Mouse (Mus musculus) gastrocnemius, postnatal 14 days (tissue): ENCODE results near the gene Gm15217. TPM values are rescaled to one million over a fixed set of nuclear protein-coding genes. Genes with fewer than 3 reads are reported as not detected.

ENCODE experiments used
- DNase-seq: peaks from one replicate; pipeline ENCODE4 v3.0.0; 2021; ENCODE audit warnings: mixed read lengths
- intact Hi-C: fragments of 180-260 bp; cut with DNase I; formaldehyde crosslinking; loops from one replicate; pipeline ENCODE4 v1.15.1; 2025; ENCODE audit warnings: low total_unique reads
- total RNA-seq, 2 experiments: library from RNA; stranded (reverse); gene quantifications; 2 replicates each; pipeline ENCODE4 v1.2.3; 2021

Gene Gm15217
- total RNA-seq, 2 experiments from 2014 or later = not detected

- DNase-seq = no peak
- intact Hi-C loops = loop anchor here (10.0 kb wide), 2 partner anchors 335 to 405 kb away; no protein-coding TSS in a partner anchor
These were observed 10.4 kb downstream of the Gm15217 start for GRCm38 (mm10) chr14:46389438-46390248.

DNA sequence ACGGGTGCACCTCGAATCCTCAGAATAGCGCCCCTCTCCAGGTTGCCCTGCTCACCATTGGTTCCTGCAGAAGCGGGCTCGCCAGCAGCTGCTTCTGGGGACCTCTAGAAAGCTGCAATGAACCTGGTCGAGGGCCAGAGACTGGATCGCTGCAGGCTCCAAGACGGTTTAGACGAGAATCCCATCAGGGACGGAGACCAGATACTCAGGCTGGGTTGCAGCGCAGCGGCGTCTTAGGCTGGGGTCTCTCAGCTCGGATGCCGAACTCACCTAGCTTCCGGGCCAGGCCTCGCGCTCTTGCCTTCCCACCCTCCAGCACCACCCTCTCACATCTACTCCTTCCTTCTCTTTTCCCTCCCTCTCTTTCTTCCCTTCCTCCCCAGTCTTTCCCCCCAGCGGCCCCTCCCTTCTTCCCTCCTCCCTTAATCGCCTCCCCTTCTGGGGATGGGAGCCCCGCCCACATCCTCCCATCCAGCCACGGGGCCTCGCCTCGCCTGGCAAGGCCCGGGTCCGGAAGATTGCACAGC, 11.1 kb downstream of the Gm15217 start, which contains the start of gene Bmp4:
Gene Bmp4 (minus strand): TSS at position 421 of the 527 bp plus-strand sequence.
- peak; percentile 74 for DNase-seq
- intact Hi-C loops = no loop called here

DNA sequence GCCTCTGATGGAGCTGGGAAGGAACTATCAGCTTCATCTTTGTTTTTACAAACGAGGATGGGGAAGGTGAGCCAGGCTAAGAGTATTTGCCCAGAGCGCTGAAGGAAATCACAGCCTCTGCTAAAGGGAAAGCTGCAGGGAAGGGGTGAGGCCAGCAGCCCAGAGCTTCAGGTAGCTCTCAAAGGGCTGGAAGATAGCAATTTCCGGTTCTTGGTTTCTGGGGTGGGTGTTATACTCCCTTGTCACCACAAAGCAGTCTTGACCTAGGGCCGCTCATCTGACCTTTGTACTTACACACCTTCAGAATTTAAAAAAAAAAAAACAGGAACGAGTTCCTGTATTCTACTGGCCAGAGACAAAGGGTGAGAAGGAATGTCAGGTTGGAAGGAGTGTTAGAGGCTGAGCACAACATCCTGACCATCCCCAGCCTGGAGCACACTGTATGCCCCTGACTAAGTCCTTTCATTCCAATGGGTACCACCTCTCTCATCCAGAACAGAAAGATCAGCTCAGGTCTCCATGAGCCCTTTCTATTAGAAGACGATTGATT, 12.5 kb downstream of the Gm15217 start:
- DNase-seq = no peak
- intact Hi-C loops = no loop called here

- no peak for DNase-seq
- intact Hi-C loops = no loop called here
These were observed 19.0 kb downstream of the Gm15217 start for GRCm38 (mm10) chr14:46398091-46398695.

DNA sequence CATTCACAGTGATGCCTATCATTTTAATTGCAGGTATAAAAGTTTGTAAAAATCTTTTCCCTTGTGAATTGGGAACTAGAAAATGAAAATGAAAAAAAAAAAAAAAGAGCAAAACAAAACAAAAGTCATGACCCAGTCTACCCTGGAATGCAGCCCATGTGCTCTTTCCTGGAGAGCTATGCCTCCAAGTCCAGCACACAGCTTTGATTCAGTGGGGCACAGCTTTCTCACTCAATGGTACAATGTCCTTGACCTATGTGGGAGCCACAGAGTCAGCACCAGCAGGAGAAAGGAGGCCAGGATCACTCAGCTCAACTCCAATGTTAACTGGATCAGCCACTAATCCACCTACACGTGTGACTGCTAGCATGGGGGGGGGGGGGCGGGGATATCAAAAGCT, 20.7 kb downstream of the Gm15217 start:
- no peak for DNase-seq
- intact Hi-C loops = no loop called here

GRCm38 (mm10) chr14:46408319-46408718, 29.1 kb downstream of the Gm15217 start:
- intact Hi-C loops = no loop called here
- no peak for DNase-seq

DNA sequence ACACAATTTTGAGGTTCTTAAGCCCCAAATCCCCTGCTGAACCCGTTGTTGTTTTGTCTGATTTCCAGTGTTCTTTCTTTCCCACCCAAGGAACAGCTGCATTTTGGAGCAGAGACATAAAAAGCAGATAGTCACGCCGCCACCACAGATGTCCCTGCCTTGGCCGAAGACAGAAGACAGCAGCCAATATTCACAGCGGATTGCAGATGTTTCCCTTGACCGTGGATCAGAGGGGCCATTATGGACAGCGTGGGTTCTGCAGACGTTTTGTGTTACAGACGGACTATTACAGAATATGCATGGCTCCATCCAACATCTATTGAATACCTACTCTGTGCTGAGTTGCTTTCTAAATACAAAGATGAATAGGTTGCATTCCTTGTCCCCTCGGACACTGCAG, 29.8 kb downstream of the Gm15217 start:
- intact Hi-C loops = no loop called here
- DNase-seq = peak; percentile 37

DNA sequence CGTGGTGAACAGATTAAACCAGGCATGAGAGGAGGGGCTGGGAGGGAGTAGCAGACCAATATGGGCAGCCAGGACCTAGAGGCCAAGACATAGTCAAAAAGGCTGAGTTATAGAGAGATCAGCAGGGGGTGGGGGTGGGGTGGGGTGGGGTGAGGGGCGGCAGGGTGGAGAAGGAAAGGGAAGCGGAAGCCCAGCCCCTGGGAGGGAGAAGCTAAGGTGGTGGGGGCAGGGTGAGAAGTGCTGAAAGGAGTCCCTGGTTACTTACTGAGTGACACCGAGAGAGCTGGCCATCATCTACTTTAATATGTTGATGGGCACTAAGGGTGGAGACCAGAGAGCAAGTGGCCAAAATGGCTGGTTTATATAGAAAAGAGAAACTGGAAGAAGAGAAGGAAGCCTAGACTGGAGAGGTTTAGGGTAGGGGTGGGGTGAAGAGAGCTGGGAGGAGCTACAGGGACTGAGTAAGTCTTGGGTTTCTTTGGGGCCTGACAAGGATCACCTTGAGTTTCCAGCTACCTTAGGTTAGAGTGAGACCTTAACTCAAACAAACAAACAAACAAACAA, 31.4 kb downstream of the Gm15217 start:
- intact Hi-C loops = no loop called here
- DNase-seq = no peak

DNA sequence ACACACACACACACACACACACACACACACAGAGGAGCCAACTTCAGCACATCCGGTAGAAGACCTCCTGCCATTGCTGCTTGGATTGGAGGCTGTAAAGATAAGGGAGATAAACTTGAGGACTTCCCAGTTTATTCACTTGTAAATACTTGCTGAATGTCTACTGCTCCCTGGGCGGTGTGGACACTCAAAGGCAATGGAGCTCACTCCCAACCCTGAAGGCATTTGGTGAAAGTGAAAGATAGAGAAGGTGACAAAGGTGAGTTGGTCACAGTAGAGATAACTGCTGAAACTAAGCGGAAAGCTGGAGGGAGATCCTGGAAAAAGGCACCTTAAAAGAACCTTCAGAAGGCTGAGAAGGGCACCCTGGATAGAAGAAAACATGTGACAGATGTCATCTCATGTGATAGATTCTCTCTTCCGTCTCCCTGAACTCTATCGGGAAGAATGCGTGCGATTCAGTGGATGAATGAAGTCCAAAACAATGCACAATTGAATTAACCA, 33.3 kb downstream of the Gm15217 start:
- intact Hi-C loops = no loop called here
- DNase-seq = no peak

DNA sequence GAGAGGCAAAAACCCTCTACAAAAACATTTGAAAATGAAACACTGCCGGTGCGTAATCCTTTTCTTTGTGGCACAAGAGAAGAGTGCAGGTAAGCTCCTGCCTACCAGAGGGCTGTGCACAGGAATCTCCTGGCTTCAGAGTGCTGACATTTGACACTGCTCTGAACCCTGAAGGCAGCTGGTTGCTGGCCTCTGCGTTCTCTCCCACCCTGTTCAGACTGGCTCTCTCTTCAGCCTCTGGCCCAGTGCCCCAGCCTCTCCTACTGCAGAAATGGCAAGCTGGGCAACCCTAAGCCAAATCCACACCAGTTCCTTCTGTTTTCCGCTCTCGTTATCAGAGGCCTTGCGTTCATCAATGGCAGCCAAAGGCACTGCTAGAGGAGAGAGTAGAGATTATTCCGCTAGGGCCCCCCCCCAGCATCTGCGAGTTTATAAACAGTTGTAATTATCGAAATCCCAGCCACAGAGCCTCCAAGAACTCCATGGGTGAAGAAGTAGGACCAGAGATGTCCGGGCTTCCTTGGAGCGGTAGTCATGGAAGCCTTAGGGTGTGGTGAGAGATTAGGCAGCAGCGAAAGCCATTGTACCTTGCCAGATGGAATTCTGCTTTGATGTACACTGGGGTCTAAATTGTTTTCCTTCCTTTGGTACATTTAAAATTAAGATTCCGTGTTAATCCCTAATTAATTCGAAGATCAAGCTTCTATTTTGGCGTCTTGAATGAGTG, 39.3 kb downstream of the Gm15217 start:
- peak; percentile 39 for DNase-seq

DNA sequence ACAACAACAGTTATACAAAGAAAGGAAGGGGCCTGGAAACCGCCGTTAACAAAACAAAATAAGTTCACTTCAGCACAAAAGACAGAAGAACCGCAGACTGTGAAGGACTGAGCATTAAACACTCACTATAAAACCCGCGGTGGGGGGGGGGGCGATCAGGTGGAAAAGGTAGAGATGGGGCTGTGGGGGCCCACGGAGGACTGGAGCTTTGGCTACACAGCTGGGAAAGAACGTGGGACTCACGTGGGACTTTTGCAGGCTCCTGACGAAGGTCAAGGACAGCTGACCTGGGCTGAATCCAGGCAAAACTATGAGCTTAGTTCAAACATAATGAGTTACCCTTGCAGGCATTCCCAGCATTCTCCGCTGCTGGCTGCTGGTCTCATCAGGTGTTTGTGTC, 40.1 kb downstream of the Gm15217 start:
- intact Hi-C loops = no loop called here
- DNase-seq = no peak

More for the DNA sequence above, 39.3 kb downstream of the Gm15217 start:
- intact Hi-C loops = no loop called here

- intact Hi-C loops = no loop called here
- DNase-seq = no peak
These were observed 42.6 kb downstream of the Gm15217 start for GRCm38 (mm10) chr14:46421823-46422222.

- DNase-seq = no peak
- intact Hi-C loops = no loop called here
These were observed 48.0 kb downstream of the Gm15217 start for GRCm38 (mm10) chr14:46427251-46427650.

GRCm38 (mm10) chr14:46430231-46430630, 51.0 kb downstream of the Gm15217 start:
- intact Hi-C loops = no loop called here
- no peak for DNase-seq

Other genes with a start within 250 kb of the Gm15217 start
- gene Bmp4, start 11.3 kb downstream of the Gm15217 start, total RNA-seq = 10 to 100 TPM; 12.1 to 17.5 TPM